Mouse (Mus musculus): ENCODE results near the gene Olfr1136.

The Olfr1136 gene

GRCm38 (mm10) chr2:87693847-87694246, at the start of gene Olfr1136:
Gene Olfr1136, minus strand, starts transcription at chr2:87693947.
- DNase-seq (ENCODE audit: low spot score in 2 of 2), result no peak

- DNase-seq (ENCODE audit: low spot score in 2 of 2), result no peak
Observed at GRCm38 (mm10) chr2:87743452-87743851, 49.7 kb upstream of the Olfr1136 start, which contains the start of gene Olfr1140. Gene Olfr1140, plus strand, starts transcription at chr2:87743752.

- DNase-seq (ENCODE audit: low spot score in 2 of 2), result no peak
Observed at GRCm38 (mm10) chr2:87739878-87740277, 46.1 kb upstream of the Olfr1136 start, which contains the start of gene Olfr1138. Gene Olfr1138, minus strand, starts transcription at chr2:87739978.

GRCm38 (mm10) chr2:87713079-87713478, 19.3 kb upstream of the Olfr1136 start, which contains the start of gene Olfr1137:
Gene Olfr1137, minus strand, starts transcription at chr2:87713179.
- no peak for DNase-seq (ENCODE audit: low spot score in 2 of 2)

- no peak for DNase-seq (ENCODE audit: low spot score in 2 of 2)
Observed at GRCm38 (mm10) chr2:87673564-87673963, 20.2 kb downstream of the Olfr1136 start, which contains the start of gene Olfr1135. Gene Olfr1135, minus strand, starts transcription at chr2:87673664.

GRCm38 (mm10) chr2:87658360-87658759, 35.4 kb downstream of the Olfr1136 start, which contains the start of gene Olfr1134:
Gene Olfr1134, minus strand, starts transcription at chr2:87658460.
- DNase-seq (ENCODE audit: low spot score in 2 of 2), result no peak

GRCm38 (mm10) chr2:87647274-87647673, 46.5 kb downstream of the Olfr1136 start, which contains the start of gene Olfr1133:
Gene Olfr1133, minus strand, starts transcription at chr2:87647374.
- no peak for DNase-seq (ENCODE audit: low spot score in 2 of 2)
